Mouse (Mus musculus): ENCODE results near the gene Lrrc8a.
A peak's percentile ranks its signal among the peaks of the same experiment; 100 is the strongest.

Lrrc8a gene

GRCm38 (mm10) chr2:30261921-30262839 is 24.7 kb downstream of the Lrrc8a start:
- no peaks in the 10 kb centered on the region for H3K27me3 ChIP-seq (ENCODE audit: insufficient read depth, low read length)
- peaks cover 97% of the 10 kb centered on the region for H3K4me1 ChIP-seq (replicated peaks; ENCODE audit: low read depth, low read length)
- peaks cover 73% of the 10 kb centered on the region for H3K36me3 ChIP-seq (ENCODE audit: insufficient read depth, low read length)
- H3K9me3 ChIP-seq (ENCODE audit: low read length): no peaks in the 10 kb centered on the region
- H3K4me3 ChIP-seq (replicated peaks; ENCODE audit: low read length): peak overlapping the region; percentile 60
- TF ChIP-seq POU5F1 (IDR thresholded peaks at IDR 0.05; ENCODE audit: borderline replicate concordance, low read length) (no peak), NANOG (IDR thresholded peaks at IDR 0.05; ENCODE audit: borderline replicate concordance, low read length) (no peak), CTCF (conservative IDR thresholded peaks at IDR 0.05; ENCODE audit: low read length) (no peak)

DNA sequence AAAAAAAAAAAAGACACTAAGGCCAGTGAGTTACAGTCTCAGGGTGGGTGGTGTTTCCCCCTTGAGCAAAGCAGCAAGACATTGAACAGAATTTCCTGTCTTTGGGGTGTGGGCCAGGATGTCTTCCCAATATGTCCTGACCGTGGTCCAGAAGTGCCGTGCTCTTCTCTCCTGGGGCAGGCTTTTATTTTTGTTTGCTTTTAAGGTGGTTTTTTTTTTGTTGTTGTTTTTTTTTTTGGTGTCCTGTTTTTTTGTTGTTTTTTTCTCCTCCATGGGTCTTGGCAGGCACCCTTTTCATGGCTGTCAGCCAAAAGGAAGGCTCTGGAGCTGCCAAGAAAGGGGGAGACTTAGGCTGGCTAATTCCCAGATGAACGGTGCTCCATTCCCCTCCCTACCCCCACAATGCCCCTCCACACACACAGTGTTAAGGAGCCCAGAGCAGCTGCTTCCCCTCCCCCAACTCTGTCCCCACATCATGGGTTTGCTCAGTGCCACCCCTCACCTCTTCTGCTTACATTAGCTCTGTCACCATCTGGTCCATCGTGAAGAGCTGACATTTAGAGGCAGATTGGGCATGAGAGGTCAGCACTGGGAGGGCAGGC is 25.4 kb downstream of the Lrrc8a start:
- Histone ChIP-seq H3K4me3 (replicated peaks; ENCODE audit: low read length) (no peak overlapping the region), H3K4me1 (replicated peaks; ENCODE audit: low read depth, low read length) (peaks cover 90% of the 10 kb centered on the region), H3K27me3 (ENCODE audit: insufficient read depth, low read length) (no peaks in the 10 kb centered on the region), H3K36me3 (ENCODE audit: insufficient read depth, low read length) (peaks cover 66% of the 10 kb centered on the region), H3K9me3 (ENCODE audit: low read length) (no peaks in the 10 kb centered on the region)
- TF ChIP-seq CTCF (conservative IDR thresholded peaks at IDR 0.05; ENCODE audit: low read length) (no peak), NANOG (IDR thresholded peaks at IDR 0.05; ENCODE audit: borderline replicate concordance, low read length) (no peak), POU5F1 (IDR thresholded peaks at IDR 0.05; ENCODE audit: borderline replicate concordance, low read length) (no peak)

DNA sequence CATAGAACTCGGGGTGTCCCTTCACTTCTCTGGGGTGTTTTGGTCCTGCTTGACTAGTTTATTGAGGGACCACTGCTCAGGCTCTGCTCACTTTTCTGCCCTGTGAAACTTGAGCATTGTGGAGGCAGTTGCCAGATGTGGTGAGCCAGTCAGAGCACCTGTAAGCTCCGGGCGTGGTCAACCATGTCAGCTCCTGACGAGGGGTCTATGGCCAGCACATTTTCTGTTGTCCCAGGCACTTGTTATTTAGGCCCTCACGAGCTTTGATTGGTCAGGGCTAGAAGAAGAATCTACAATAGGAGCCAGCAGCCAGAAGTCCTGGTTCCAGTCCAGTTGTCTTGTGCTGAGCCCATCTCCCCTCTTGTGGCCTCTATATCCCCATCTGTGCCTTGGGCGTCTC is 26.3 kb downstream of the Lrrc8a start:
- Histone ChIP-seq H3K27me3 (ENCODE audit: insufficient read depth, low read length) (no peaks in the 10 kb centered on the region), H3K9me3 (ENCODE audit: low read length) (no peaks in the 10 kb centered on the region), H3K4me1 (replicated peaks; ENCODE audit: low read depth, low read length) (peaks cover 85% of the 10 kb centered on the region), H3K36me3 (ENCODE audit: insufficient read depth, low read length) (peaks cover 57% of the 10 kb centered on the region), H3K4me3 (replicated peaks; ENCODE audit: low read length) (no peak overlapping the region)
- no peak for TF ChIP-seq NANOG (IDR thresholded peaks at IDR 0.05; ENCODE audit: borderline replicate concordance, low read length)
- TF ChIP-seq POU5F1 (IDR thresholded peaks at IDR 0.05; ENCODE audit: borderline replicate concordance, low read length): no peak
- no peak for TF ChIP-seq CTCF (conservative IDR thresholded peaks at IDR 0.05; ENCODE audit: low read length)

GRCm38 (mm10) chr2:30264671-30265519 is 27.4 kb downstream of the Lrrc8a start:
- H3K4me3 ChIP-seq (replicated peaks; ENCODE audit: low read length): peak overlapping the region; percentile 30; the same call in 1 of the 2 replicates

DNA sequence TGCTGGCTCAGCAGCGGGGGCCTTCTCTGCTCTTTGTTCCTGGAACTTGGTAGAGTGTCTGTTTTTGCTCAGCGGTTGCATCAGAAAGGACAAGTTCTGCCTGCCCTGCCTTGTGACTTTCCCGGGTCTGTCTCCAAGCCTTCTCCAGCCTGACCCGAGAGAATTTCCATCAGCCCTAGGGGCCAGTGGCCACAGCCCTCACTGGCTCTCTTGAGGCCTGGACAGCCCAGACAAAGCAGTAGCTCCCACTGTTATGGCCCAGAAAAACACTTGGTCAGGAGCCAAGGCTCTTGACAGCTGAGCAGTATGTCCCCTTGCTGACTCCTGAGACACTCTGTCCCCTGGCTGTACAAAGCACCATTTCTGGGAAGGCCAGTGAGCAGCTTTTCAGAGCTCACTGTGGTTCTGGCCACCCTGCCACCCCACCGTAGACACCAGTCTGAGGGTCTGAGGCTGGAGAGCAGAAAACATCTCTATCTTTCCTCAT is 28.3 kb downstream of the Lrrc8a start, which contains the start of gene Phyhd1:
Gene Phyhd1 (plus strand): TSS at position 437 of the 487 bp plus-strand sequence.
- Histone ChIP-seq H3K4me1 (replicated peaks; ENCODE audit: low read depth, low read length) (peaks cover 79% of the 10 kb centered on the region), H3K27me3 (ENCODE audit: insufficient read depth, low read length) (no peaks in the 10 kb centered on the region), H3K4me3 (replicated peaks; ENCODE audit: low read length) (peak within 1 kb of the TSS; percentile 30), H3K36me3 (ENCODE audit: insufficient read depth, low read length) (peaks cover 39% of the 10 kb centered on the region), H3K9me3 (ENCODE audit: low read length) (no peaks in the 10 kb centered on the region)
- no peak for TF ChIP-seq POU5F1 (IDR thresholded peaks at IDR 0.05; ENCODE audit: borderline replicate concordance, low read length)

More at GRCm38 (mm10) chr2:30264671-30265519, 27.4 kb downstream of the Lrrc8a start:
- Histone ChIP-seq H3K27me3 (ENCODE audit: insufficient read depth, low read length) (no peaks in the 10 kb centered on the region), H3K36me3 (ENCODE audit: insufficient read depth, low read length) (peaks cover 46% of the 10 kb centered on the region), H3K9me3 (ENCODE audit: low read length) (no peaks in the 10 kb centered on the region), H3K4me1 (replicated peaks; ENCODE audit: low read depth, low read length) (peaks cover 83% of the 10 kb centered on the region)
- TF ChIP-seq NANOG (IDR thresholded peaks at IDR 0.05; ENCODE audit: borderline replicate concordance, low read length) (no peak), CTCF (conservative IDR thresholded peaks at IDR 0.05; ENCODE audit: low read length) (no peak), POU5F1 (IDR thresholded peaks at IDR 0.05; ENCODE audit: borderline replicate concordance, low read length) (no peak)

DNA sequence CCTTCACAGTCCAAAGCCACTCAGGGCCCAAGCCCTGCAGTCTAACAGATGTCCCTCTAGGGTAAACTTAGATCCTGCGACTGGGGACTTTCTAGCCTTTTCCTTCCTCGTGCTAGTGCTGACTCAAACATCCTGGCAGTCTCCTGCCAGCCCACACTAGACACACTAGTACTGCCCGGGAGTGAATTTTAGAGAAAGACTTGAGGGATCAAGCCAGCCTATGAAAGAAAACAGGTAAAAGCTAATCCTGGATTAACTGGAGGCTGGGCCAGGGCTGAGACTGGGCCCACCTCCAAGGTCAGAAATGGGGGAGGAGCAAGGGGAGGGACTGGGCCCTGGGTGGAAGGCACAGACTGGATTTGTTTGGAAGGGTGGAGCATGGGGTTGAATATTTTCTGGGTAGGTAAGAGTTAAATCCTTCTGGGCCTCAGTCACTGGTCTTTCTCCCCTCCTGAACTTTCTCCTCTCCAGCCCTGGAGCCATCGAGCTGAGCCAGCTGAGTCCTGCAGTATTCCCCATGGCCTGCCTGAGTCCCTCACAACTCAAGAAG is 29.0 kb downstream of the Lrrc8a start:
- Histone ChIP-seq H3K27me3 (ENCODE audit: insufficient read depth, low read length) (no peaks in the 10 kb centered on the region), H3K4me1 (replicated peaks; ENCODE audit: low read depth, low read length) (peaks cover 75% of the 10 kb centered on the region), H3K4me3 (replicated peaks; ENCODE audit: low read length) (peak overlapping the region; percentile 30; the same call in 1 of the 2 replicates), H3K9me3 (ENCODE audit: low read length) (no peaks in the 10 kb centered on the region), H3K36me3 (ENCODE audit: insufficient read depth, low read length) (peaks cover 35% of the 10 kb centered on the region)
- TF ChIP-seq CTCF (conservative IDR thresholded peaks at IDR 0.05; ENCODE audit: low read length): no peak
- TF ChIP-seq NANOG (IDR thresholded peaks at IDR 0.05; ENCODE audit: borderline replicate concordance, low read length): no peak
- no peak for TF ChIP-seq POU5F1 (IDR thresholded peaks at IDR 0.05; ENCODE audit: borderline replicate concordance, low read length)

DNA sequence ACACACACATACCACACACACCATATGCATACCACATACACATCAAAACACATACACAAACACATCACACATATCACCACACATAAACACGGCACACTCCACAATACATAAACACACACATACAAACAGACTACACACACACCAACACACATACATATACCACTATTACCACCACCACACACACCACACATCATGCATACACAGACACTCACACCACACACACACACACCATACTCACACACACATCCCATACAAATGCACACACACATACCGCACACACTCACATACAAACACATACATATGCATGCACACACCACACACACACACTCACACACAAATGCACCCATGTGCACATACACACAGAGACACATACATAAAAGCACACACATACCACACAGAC is 30.0 kb downstream of the Lrrc8a start:
- Histone ChIP-seq H3K4me3 (replicated peaks; ENCODE audit: low read length) (no peak overlapping the region), H3K36me3 (ENCODE audit: insufficient read depth, low read length) (peaks cover 25% of the 10 kb centered on the region), H3K9me3 (ENCODE audit: low read length) (no peaks in the 10 kb centered on the region), H3K4me1 (replicated peaks; ENCODE audit: low read depth, low read length) (peaks cover 65% of the 10 kb centered on the region), H3K27me3 (ENCODE audit: insufficient read depth, low read length) (no peaks in the 10 kb centered on the region)
- TF ChIP-seq POU5F1 (IDR thresholded peaks at IDR 0.05; ENCODE audit: borderline replicate concordance, low read length) (no peak), CTCF (conservative IDR thresholded peaks at IDR 0.05; ENCODE audit: low read length) (no peak), NANOG (IDR thresholded peaks at IDR 0.05; ENCODE audit: borderline replicate concordance, low read length) (no peak)

Measured in E14TG2a.4 (cell line).